Mouse (Mus musculus): ENCODE measurements at regions not wholly inside any gene's neighbourhood (a gene's known extent, or its start where the extent isn't known, plus 50 kb on each side); places are given as distances from the start of the nearest gene placed in this dataset.

- no peak for DNase-seq (ENCODE audit: low spot score)
- no peak overlapping the region for H3K4me2 ChIP-seq (replicated peaks; ENCODE audit: low read depth, low read length)
- ATAC-seq (ENCODE audit: low FRiP score): no peak
- no peak overlapping the region for H3K4me3 ChIP-seq (ENCODE audit: low read depth, low read length)
- no peaks in the 10 kb centered on the region for H3K9me3 ChIP-seq (ENCODE audit: control insufficient read depth, low read length)
- no peaks in the 10 kb centered on the region for H3K36me3 ChIP-seq (ENCODE audit: control insufficient read depth, insufficient read depth, low read length)
- H3K27ac ChIP-seq (ENCODE audit: low read depth, low read length): no peak overlapping the region
- WGBS: 74% methylated on average over 2 of the region's 2 CpGs
- no peak overlapping the region for H3K9ac ChIP-seq (ENCODE audit: low read depth, low read length)
- H3K27me3 ChIP-seq (ENCODE audit: control insufficient read depth, insufficient read depth, low read length): no peaks in the 10 kb centered on the region
- H3K4me1 ChIP-seq (replicated peaks; ENCODE audit: control insufficient read depth, insufficient read depth, low read length): no peaks in the 10 kb centered on the region
Observed at GRCm38 (mm10) chr16:51719637-51720036, 311.4 kb upstream of the Cblb start.

DNA sequence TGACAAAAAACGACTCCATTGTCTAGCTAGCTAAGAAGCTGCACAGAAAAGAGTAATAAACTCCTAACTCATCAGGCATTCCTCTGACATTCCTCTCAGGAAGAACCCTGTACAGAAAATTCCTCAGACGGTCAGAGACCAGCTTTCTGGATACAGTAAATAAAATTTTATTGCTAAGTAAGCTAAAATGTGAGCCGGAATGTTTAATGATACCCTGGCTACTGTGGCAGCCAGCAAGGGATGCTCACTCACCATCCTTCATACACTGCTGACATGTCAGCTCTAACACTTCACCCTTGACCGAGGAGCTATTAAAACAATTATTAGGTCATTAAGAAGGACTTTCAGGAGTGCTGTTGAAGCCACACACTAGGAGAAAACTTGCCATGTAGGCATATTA, 308.3 kb upstream of the Cblb start:
- no peak overlapping the region for H3K27ac ChIP-seq (ENCODE audit: low read depth, low read length)
- no peaks in the 10 kb centered on the region for H3K27me3 ChIP-seq (ENCODE audit: control insufficient read depth, insufficient read depth, low read length)
- DNase-seq (ENCODE audit: low spot score): no peak
- no peak overlapping the region for H3K4me3 ChIP-seq (ENCODE audit: low read depth, low read length)
- H3K4me2 ChIP-seq (replicated peaks; ENCODE audit: low read depth, low read length): no peak overlapping the region
- H3K9me3 ChIP-seq (ENCODE audit: control insufficient read depth, low read length): no peaks in the 10 kb centered on the region
- 70% methylated on average over 4 of the region's 4 CpGs for WGBS
- no peak overlapping the region for H3K9ac ChIP-seq (ENCODE audit: low read depth, low read length)
- H3K36me3 ChIP-seq (ENCODE audit: control insufficient read depth, insufficient read depth, low read length): no peaks in the 10 kb centered on the region
- ATAC-seq (ENCODE audit: low FRiP score): no peak
- H3K4me1 ChIP-seq (replicated peaks; ENCODE audit: control insufficient read depth, insufficient read depth, low read length): no peaks in the 10 kb centered on the region

DNA sequence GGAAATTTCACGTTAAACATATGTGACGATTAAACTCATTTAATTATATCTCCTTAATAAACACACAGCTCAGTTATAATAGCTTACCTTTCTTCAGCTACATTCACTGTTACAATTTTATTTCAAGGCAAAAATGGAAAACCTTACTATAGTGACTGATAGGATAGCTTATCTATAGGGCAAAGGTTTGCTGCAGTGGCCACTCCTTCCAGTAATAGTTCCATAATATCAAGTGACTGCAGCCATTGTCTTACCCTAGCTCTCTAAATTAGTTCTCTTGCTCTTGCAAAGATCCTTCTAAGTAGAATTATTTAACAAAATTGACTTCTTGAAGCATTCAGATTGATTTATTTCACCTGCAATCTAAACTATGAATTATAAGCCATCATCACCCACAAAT, 289.1 kb upstream of the Cblb start:
- ATAC-seq (ENCODE audit: low FRiP score) (no peak), DNase-seq (ENCODE audit: low spot score) (no peak)
- H3K4me1 ChIP-seq (replicated peaks; ENCODE audit: control insufficient read depth, insufficient read depth, low read length): no peaks in the 10 kb centered on the region
- H3K27me3 ChIP-seq (ENCODE audit: control insufficient read depth, insufficient read depth, low read length): no peaks in the 10 kb centered on the region
- no peak overlapping the region for H3K4me3 ChIP-seq (ENCODE audit: low read depth, low read length)
- H3K9me3 ChIP-seq (ENCODE audit: control insufficient read depth, low read length): no peaks in the 10 kb centered on the region
- no peaks in the 10 kb centered on the region for H3K36me3 ChIP-seq (ENCODE audit: control insufficient read depth, insufficient read depth, low read length)
- WGBS: 94% methylated on average over 2 of the region's 2 CpGs
- no peak overlapping the region for H3K9ac ChIP-seq (ENCODE audit: low read depth, low read length)
- H3K4me2 ChIP-seq (replicated peaks; ENCODE audit: low read depth, low read length): no peak overlapping the region
- no peak overlapping the region for H3K27ac ChIP-seq (ENCODE audit: low read depth, low read length)

DNA sequence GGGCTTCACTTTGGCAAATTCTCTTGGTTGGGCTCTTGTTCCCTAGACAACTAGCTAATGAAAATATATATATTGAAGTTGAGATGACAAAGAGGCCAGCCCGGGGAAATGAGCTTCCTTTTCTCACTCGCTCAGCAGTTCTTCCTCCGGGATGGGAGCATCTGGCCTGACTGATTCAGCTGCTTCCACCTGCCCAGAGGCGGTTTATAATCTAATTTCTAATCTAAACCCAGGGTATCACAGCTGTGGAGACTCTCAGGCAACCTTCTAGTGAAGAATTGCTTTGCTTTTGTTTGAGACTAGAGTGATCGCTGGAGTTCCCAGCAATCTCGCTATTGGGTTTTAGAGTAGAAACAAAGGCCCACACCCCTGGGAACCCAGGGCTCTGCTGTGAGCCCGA, 279.1 kb upstream of the Cblb start:
- ATAC-seq (ENCODE audit: low FRiP score) (peak; percentile 92), DNase-seq (ENCODE audit: low spot score) (peak; percentile 63)
- Histone ChIP-seq H3K27ac (ENCODE audit: low read depth, low read length) (peak overlapping the region; percentile 76), H3K36me3 (ENCODE audit: control insufficient read depth, insufficient read depth, low read length) (no peaks in the 10 kb centered on the region), H3K4me3 (ENCODE audit: low read depth, low read length) (no peak overlapping the region), H3K4me1 (replicated peaks; ENCODE audit: control insufficient read depth, insufficient read depth, low read length) (no peaks in the 10 kb centered on the region), H3K9me3 (ENCODE audit: control insufficient read depth, low read length) (no peaks in the 10 kb centered on the region), H3K27me3 (ENCODE audit: control insufficient read depth, insufficient read depth, low read length) (no peaks in the 10 kb centered on the region), H3K9ac (ENCODE audit: low read depth, low read length) (no peak overlapping the region), H3K4me2 (replicated peaks; ENCODE audit: low read depth, low read length) (no peak overlapping the region)
- 23% methylated on average over 7 of the region's 7 CpGs for WGBS

DNA sequence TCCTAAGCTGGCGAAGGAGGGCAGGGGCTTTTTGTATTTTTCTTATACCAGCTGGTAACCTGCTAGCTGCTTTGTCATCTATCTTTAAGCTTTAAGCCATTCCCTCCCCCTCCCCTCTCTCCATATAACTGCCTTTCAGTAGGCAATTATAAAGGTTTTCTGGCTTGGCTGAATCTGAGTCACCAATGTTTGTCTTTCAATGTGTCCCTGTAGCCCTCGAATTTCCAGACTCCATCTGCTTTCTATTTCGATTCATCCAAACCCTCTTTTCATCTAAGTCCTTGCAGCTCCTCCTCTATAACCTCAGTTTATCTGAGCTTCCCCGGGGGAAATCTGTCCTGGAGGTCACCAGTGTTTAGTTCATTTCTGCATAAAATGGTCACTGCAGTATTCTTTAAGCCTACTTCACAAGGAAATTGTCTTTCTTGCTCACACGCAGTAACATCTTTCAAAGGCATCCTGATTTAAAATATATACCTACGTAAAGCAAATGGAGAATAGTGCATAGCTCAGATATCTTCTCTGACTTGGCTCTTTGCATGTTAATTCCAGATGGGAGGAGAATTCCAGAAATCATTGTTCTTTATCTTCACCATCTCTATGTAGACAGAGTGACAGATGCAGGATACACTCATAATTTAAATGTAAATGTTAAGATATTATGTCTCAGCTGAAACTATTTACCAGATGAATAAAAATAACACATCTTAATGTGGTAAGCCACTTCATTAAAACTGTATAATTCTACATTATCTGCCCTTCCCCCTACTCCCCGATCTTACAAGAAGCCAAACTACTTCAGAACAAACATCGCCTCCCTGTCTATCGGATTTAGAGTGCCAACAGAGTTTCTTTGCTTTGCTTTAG, 272.4 kb upstream of the Cblb start:
- peak; percentile 42 for DNase-seq (ENCODE audit: low spot score)

DNA sequence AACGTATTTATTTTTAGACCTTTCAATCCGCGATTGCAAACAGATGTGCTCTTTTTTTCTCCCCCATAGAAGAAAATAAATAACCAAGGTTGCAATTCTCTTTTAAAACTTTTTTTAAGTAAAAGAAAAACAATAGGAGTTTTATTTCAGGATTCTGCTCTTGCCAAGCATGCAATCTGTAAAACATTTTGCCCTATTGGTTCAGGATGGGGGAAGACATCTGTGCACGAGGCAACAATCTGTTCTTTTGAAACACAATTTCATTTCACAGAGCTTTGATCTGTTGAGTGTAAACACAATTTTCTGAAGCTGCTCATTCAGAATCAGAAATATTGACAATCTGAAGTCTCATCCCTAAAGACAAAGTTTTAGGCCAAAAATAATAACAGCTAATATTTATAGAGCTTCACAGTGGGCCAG, 271.8 kb upstream of the Cblb start:
- ATAC-seq (ENCODE audit: low FRiP score) (no peak), DNase-seq (ENCODE audit: low spot score) (no peak)
- Histone ChIP-seq H3K4me1 (replicated peaks; ENCODE audit: control insufficient read depth, insufficient read depth, low read length) (no peaks in the 10 kb centered on the region), H3K4me2 (replicated peaks; ENCODE audit: low read depth, low read length) (no peak overlapping the region), H3K9ac (ENCODE audit: low read depth, low read length) (no peak overlapping the region), H3K4me3 (ENCODE audit: low read depth, low read length) (no peak overlapping the region), H3K27ac (ENCODE audit: low read depth, low read length) (no peak overlapping the region), H3K27me3 (ENCODE audit: control insufficient read depth, insufficient read depth, low read length) (no peaks in the 10 kb centered on the region), H3K36me3 (ENCODE audit: control insufficient read depth, insufficient read depth, low read length) (no peaks in the 10 kb centered on the region), H3K9me3 (ENCODE audit: control insufficient read depth, low read length) (no peaks in the 10 kb centered on the region)
- WGBS: 58% methylated on average over 4 of the region's 4 CpGs

More for the DNA sequence above, 272.4 kb upstream of the Cblb start:
- no peak overlapping the region for H3K4me2 ChIP-seq (replicated peaks; ENCODE audit: low read depth, low read length)
- H3K9me3 ChIP-seq (ENCODE audit: control insufficient read depth, low read length): no peaks in the 10 kb centered on the region
- ATAC-seq (ENCODE audit: low FRiP score): peak; percentile 68
- H3K36me3 ChIP-seq (ENCODE audit: control insufficient read depth, insufficient read depth, low read length): no peaks in the 10 kb centered on the region
- no peak overlapping the region for H3K9ac ChIP-seq (ENCODE audit: low read depth, low read length)
- no peaks in the 10 kb centered on the region for H3K4me1 ChIP-seq (replicated peaks; ENCODE audit: control insufficient read depth, insufficient read depth, low read length)
- H3K27ac ChIP-seq (ENCODE audit: low read depth, low read length): peak overlapping the region; percentile 14; the same call in 1 of the 2 replicates
- WGBS: 55% methylated on average over 9 of the region's 9 CpGs
- no peak overlapping the region for H3K4me3 ChIP-seq (ENCODE audit: low read depth, low read length)
- H3K27me3 ChIP-seq (ENCODE audit: control insufficient read depth, insufficient read depth, low read length): no peaks in the 10 kb centered on the region

GRCm38 (mm10) chr16:51767556-51767955, 263.5 kb upstream of the Cblb start:
- H3K4me2 ChIP-seq (replicated peaks; ENCODE audit: low read depth, low read length): no peak overlapping the region
- H3K9me3 ChIP-seq (ENCODE audit: control insufficient read depth, low read length): no peaks in the 10 kb centered on the region
- no peak overlapping the region for H3K4me3 ChIP-seq (ENCODE audit: low read depth, low read length)
- no peaks in the 10 kb centered on the region for H3K27me3 ChIP-seq (ENCODE audit: control insufficient read depth, insufficient read depth, low read length)
- WGBS: 81% methylated on average over 3 of the region's 3 CpGs
- H3K4me1 ChIP-seq (replicated peaks; ENCODE audit: control insufficient read depth, insufficient read depth, low read length): no peaks in the 10 kb centered on the region
- ATAC-seq (ENCODE audit: low FRiP score) (no peak), DNase-seq (ENCODE audit: low spot score) (no peak)
- H3K36me3 ChIP-seq (ENCODE audit: control insufficient read depth, insufficient read depth, low read length): no peaks in the 10 kb centered on the region
- no peak overlapping the region for H3K27ac ChIP-seq (ENCODE audit: low read depth, low read length)
- no peak overlapping the region for H3K9ac ChIP-seq (ENCODE audit: low read depth, low read length)

DNA sequence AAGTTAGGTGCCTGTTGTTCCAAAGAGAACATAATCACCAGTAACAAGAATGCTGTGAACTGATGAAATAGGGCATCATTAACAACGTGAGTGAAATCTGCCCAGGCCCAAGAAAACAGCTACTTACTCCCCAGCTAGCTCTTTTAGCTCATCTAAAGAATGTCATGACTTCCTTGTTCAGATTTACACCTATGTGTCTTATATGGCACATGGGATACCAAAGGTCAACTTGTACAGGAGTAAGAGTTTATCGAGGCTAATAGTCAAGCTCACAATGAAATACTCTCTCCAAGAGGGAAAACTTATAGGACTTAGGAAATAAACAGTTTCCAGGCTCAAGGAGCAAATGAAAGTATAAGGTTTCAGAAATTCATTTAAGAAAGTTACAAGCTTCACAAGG, 252.1 kb upstream of the Cblb start:
- Histone ChIP-seq H3K27ac (ENCODE audit: low read depth, low read length) (no peak overlapping the region), H3K36me3 (ENCODE audit: control insufficient read depth, insufficient read depth, low read length) (no peaks in the 10 kb centered on the region), H3K27me3 (ENCODE audit: control insufficient read depth, insufficient read depth, low read length) (no peaks in the 10 kb centered on the region), H3K9ac (ENCODE audit: low read depth, low read length) (no peak overlapping the region), H3K4me3 (ENCODE audit: low read depth, low read length) (no peak overlapping the region), H3K9me3 (ENCODE audit: control insufficient read depth, low read length) (no peaks in the 10 kb centered on the region), H3K4me1 (replicated peaks; ENCODE audit: control insufficient read depth, insufficient read depth, low read length) (no peaks in the 10 kb centered on the region), H3K4me2 (replicated peaks; ENCODE audit: low read depth, low read length) (no peak overlapping the region)
- WGBS: 85% methylated on average over 2 of the region's 2 CpGs
- DNase-seq (ENCODE audit: low spot score) (no peak), ATAC-seq (ENCODE audit: low FRiP score) (no peak)

DNA sequence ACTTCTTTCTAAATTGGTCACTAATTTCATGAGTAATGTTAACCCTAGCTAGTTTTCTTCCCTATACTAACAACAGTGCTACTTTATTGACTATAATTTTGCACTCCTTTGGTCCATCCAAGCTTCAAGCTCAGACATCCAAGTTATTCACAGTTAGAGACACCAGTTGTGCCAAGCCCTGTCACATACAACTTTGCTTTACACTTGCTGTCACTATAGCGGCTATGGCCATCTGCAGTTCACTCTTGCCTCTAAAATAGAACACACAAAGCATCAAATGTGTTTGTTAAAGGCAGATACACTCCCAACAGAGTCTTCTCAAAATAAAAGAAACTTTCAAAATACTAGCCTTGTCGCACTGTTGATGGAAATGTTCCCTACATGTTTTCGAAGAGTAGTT, 236.0 kb upstream of the Cblb start:
- no peaks in the 10 kb centered on the region for H3K9me3 ChIP-seq (ENCODE audit: control insufficient read depth, low read length)
- 90% methylated on average over 3 of the region's 3 CpGs for WGBS
- no peaks in the 10 kb centered on the region for H3K4me1 ChIP-seq (replicated peaks; ENCODE audit: control insufficient read depth, insufficient read depth, low read length)
- DNase-seq (ENCODE audit: low spot score): no peak
- no peaks in the 10 kb centered on the region for H3K27me3 ChIP-seq (ENCODE audit: control insufficient read depth, insufficient read depth, low read length)
- no peak overlapping the region for H3K9ac ChIP-seq (ENCODE audit: low read depth, low read length)
- H3K36me3 ChIP-seq (ENCODE audit: control insufficient read depth, insufficient read depth, low read length): no peaks in the 10 kb centered on the region
- H3K4me3 ChIP-seq (ENCODE audit: low read depth, low read length): no peak overlapping the region
- H3K4me2 ChIP-seq (replicated peaks; ENCODE audit: low read depth, low read length): no peak overlapping the region
- H3K27ac ChIP-seq (ENCODE audit: low read depth, low read length): no peak overlapping the region
- ATAC-seq (ENCODE audit: low FRiP score): no peak

Data from hindbrain, embryonic 11.5 days (tissue).